ENCODE assay signal across 18 mouse cellular contexts in genomic region chr11:72104223-72104622, GRCm38 (mm10). TPM values are rescaled to one million over a fixed set of nuclear protein-coding genes. Genes with fewer than 3 reads are reported as not detected.
DNase-seq lines count a peak whose midpoint lies in the region; ATAC-seq lines count a peak whose summit lies in the region.
"Had no signal": no experiment of that assay in that cellular context is flagged by ENCODE, and none has a peak within 500 bp of the region (broad histone marks: within the 10 kb centered on the region; RNA-seq: fewer than 3 reads in every experiment).

No protein-coding gene starts in this region.

- no peak for ATAC-seq in forebrain, embryonic 16.5 days
- no peak for ATAC-seq in midbrain, embryonic 14.5 days (ENCODE audit: low FRiP score, low TSS enrichment)
- ATAC-seq: intestine, embryonic 16.5 days had no signal

- peak; percentile 46 for DNase-seq in cerebellum, adult 9-11 months
- no peak for DNase-seq in cerebellum, postnatal 10 days
- no peak for DNase-seq in forebrain, embryonic 10.5 days (ENCODE audit: extremely low spot score, low spot score)
- no peak for DNase-seq in midbrain, embryonic 14.5 days
- DNase-seq in thymus, adult 18-20 months: no peak
- DNase-seq in heart, embryonic 10.5 days (ENCODE audit: low spot score): no peak
- DNase-seq in urinary bladder, postnatal 4 days (ENCODE audit: low spot score in 2 of 2): no peak
- DNase-seq: B cell, adult 2 months; heart, adult 18-20 months; heart, postnatal 10 days; kidney, postnatal 10 days; lung, adult 2 months; lung, postnatal 4 days; right cerebral cortex, postnatal 25 days; thymus, adult 2 months had no signal

- peak overlapping the region; percentile 49; the same call in 1 of the 2 replicates for H3K27ac ChIP-seq in forebrain, embryonic 10.5 days
- H3K27ac ChIP-seq in forebrain, embryonic 16.5 days (ENCODE audit: low read length): peak overlapping the region; percentile 6; the same call in 1 of the 2 replicates
- H3K27ac ChIP-seq in midbrain, embryonic 14.5 days (replicated peaks; ENCODE audit: low read depth, low read length): peak overlapping the region; percentile 46
- no peak overlapping the region for H3K27ac ChIP-seq in heart, embryonic 10.5 days
- H3K27ac ChIP-seq: limb, embryonic 15.5 days had no signal

- peaks cover 3% of the 10 kb centered on the region; the same call in 1 of the 2 replicates for H3K9me3 ChIP-seq in forebrain, embryonic 10.5 days
- no peaks in the 10 kb centered on the region for H3K9me3 ChIP-seq in forebrain, embryonic 16.5 days (ENCODE audit: control insufficient read depth, low read length)
- H3K9me3 ChIP-seq in midbrain, embryonic 14.5 days (ENCODE audit: control insufficient read depth, low read length): no peaks in the 10 kb centered on the region
- no peaks in the 10 kb centered on the region for H3K9me3 ChIP-seq in heart, embryonic 10.5 days
- H3K9me3 ChIP-seq: limb, embryonic 15.5 days had no signal

- H3K27me3 ChIP-seq in forebrain, embryonic 10.5 days (ENCODE audit: poor library complexity, severe bottlenecking): no peaks in the 10 kb centered on the region
- H3K27me3 ChIP-seq in forebrain, embryonic 16.5 days (replicated peaks; ENCODE audit: control insufficient read depth, insufficient read depth, low read length): no peaks in the 10 kb centered on the region
- H3K27me3 ChIP-seq in midbrain, embryonic 14.5 days (ENCODE audit: control insufficient read depth, insufficient read depth, low read length): no peaks in the 10 kb centered on the region
- H3K27me3 ChIP-seq in heart, embryonic 10.5 days (ENCODE audit: insufficient read depth, poor library complexity, severe bottlenecking): no peaks in the 10 kb centered on the region; the same call in 1 of the 2 replicates
- H3K27me3 ChIP-seq: limb, embryonic 15.5 days had no signal

- H3K4me3 ChIP-seq in forebrain, embryonic 10.5 days: no peak overlapping the region
- no peak overlapping the region for H3K4me3 ChIP-seq in forebrain, embryonic 16.5 days (replicated peaks; ENCODE audit: low read length)
- H3K4me3 ChIP-seq in midbrain, embryonic 14.5 days (replicated peaks; ENCODE audit: low read depth, low read length): no peak overlapping the region
- H3K4me3 ChIP-seq in heart, embryonic 10.5 days: no peak overlapping the region
- H3K4me3 ChIP-seq: limb, embryonic 15.5 days had no signal

- peak overlapping the region; percentile 15; the same call in 1 of the 2 replicates for H3K4me2 ChIP-seq in forebrain, embryonic 16.5 days (ENCODE audit: low read length)
- no peak overlapping the region for H3K4me2 ChIP-seq in midbrain, embryonic 14.5 days (ENCODE audit: low read length)
- H3K4me2 ChIP-seq: limb, embryonic 15.5 days had no signal

- peaks cover 19% of the 10 kb centered on the region for H3K4me1 ChIP-seq in forebrain, embryonic 10.5 days
- peaks cover 10% of the 10 kb centered on the region for H3K4me1 ChIP-seq in forebrain, embryonic 16.5 days (replicated peaks; ENCODE audit: control insufficient read depth, insufficient read depth, low read length)
- H3K4me1 ChIP-seq in midbrain, embryonic 14.5 days (ENCODE audit: control insufficient read depth, insufficient read depth, low read length): no peaks in the 10 kb centered on the region
- no peaks in the 10 kb centered on the region for H3K4me1 ChIP-seq in heart, embryonic 10.5 days

- WGBS in forebrain, embryonic 10.5 days: 74% methylated on average over 8 of the region's 8 CpGs
- 43% methylated on average over 8 of the region's 8 CpGs for WGBS in forebrain, embryonic 16.5 days
- 64% methylated on average over 8 of the region's 8 CpGs for WGBS in midbrain, embryonic 14.5 days
- WGBS in heart, embryonic 10.5 days: 68% methylated on average over 8 of the region's 8 CpGs

- H3K36me3 ChIP-seq in forebrain, embryonic 10.5 days (replicated peaks): no peaks in the 10 kb centered on the region
- no peaks in the 10 kb centered on the region for H3K36me3 ChIP-seq in forebrain, embryonic 16.5 days (ENCODE audit: control insufficient read depth, insufficient read depth)
- H3K36me3 ChIP-seq in midbrain, embryonic 14.5 days (ENCODE audit: control insufficient read depth, insufficient read depth, low read length): no peaks in the 10 kb centered on the region
- no peaks in the 10 kb centered on the region for H3K36me3 ChIP-seq in heart, embryonic 10.5 days
- H3K36me3 ChIP-seq: limb, embryonic 15.5 days had no signal

- H3K9ac ChIP-seq in forebrain, embryonic 16.5 days (replicated peaks; ENCODE audit: low read depth, low read length): peak overlapping the region; percentile 19; the same call in 1 of the 2 replicates
- 0 out of 2 replicates have a peak overlapping the region, but pooled peaks have one; percentile 0 for H3K9ac ChIP-seq in midbrain, embryonic 14.5 days (replicated peaks; ENCODE audit: low read length)
- H3K9ac ChIP-seq: limb, embryonic 15.5 days had no signal

RNA-seq across cellular contexts. Expression of gene Pitpnm3, which starts 31.4 kb away (rescaled TPM):
- 0.02 and 0.04 TPM in 2 replicates for polyA plus RNA-seq in forebrain, embryonic 10.5 days (2016; fragmentation: Nextera tagmentation; extraction: Ambion mirVana)
- polyA plus RNA-seq in forebrain, embryonic 16.5 days (2015; fragmentation: Nextera tagmentation; extraction: Ambion mirVana): 2.0 and 3.0 TPM in 2 replicates
- polyA plus RNA-seq in midbrain, embryonic 14.5 days (2014; fragmentation: Nextera tagmentation; extraction: Ambion mirVana): 4.0 and 5.0 TPM in 2 replicates
- polyA plus RNA-seq in heart, embryonic 10.5 days (2016; fragmentation: Nextera tagmentation; extraction: Ambion mirVana): 0.09 and 0.20 TPM in 2 replicates
